Mouse (Mus musculus) bone marrow, adult 2 months (tissue): ENCODE measurements at regions not wholly inside any gene's neighbourhood (a gene's known extent, or its start where the extent isn't known, plus 50 kb on each side); places are given as distances from the start of the nearest gene placed in this dataset.

Experiments used
- CTCF ChIP-seq: fragments of 200-500 bp; IDR thresholded peaks from 2 replicates; pipeline ENCODE4 v1.5.1; 2011; ENCODE audit warnings: low read length, control low read depth; ENCODE audit not compliant: control insufficient read depth, insufficient read depth
- POLR2A ChIP-seq: fragments of 200-500 bp; IDR thresholded peaks from 2 replicates; pipeline ENCODE4 v1.6.1; 2011; ENCODE audit warnings: low read depth, mild to moderate bottlenecking, control low read depth, low read length, borderline replicate concordance; ENCODE audit not compliant: control insufficient read depth

DNA sequence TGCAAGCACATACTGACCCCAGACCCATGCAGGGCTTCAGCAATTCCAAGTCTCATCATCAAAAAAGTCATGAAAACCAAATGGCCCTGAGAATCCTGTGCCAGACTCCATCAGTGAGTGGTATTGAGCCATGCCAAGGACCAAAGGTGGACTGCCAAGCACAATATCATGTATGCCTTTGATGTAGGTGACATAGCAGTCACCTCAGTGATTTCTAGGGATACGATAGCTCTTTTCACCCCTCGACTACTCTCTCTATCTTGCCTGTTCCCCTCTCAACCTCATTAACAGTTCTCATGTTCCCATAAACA, 807.4 kb upstream of the Tbl1xr1 start:
- no peak for TF ChIP-seq POLR2A
- no peak for TF ChIP-seq CTCF
